Mouse (Mus musculus) hindbrain, embryonic 10.5 days (tissue): Measurements from ENCODE around the gene Fbxl20. TPM values are rescaled to one million over a fixed set of nuclear protein-coding genes. Genes with fewer than 3 reads are reported as not detected.

Experiments
- DNase-seq: peaks from one replicate; pipeline ENCODE4 v3.0.0-alpha.2; 2017; ENCODE audit warnings: low spot score
- H3K27ac ChIP-seq: fragments of 300-500 bp; sonication (generic); 2 replicates; pipeline ENCODE4 v1.5.1; 2016; ENCODE audit warnings: mild to moderate bottlenecking, moderate library complexity
- H3K27me3 ChIP-seq: fragments of 300-500 bp; sonication (generic); 2 replicates; pipeline ENCODE4 v1.6.1; 2016; ENCODE audit warnings: mild to moderate bottlenecking; ENCODE audit not compliant: poor library complexity, insufficient read depth, severe bottlenecking
- H3K36me3 ChIP-seq: fragments of 300-500 bp; sonication (generic); 2 replicates; pipeline ENCODE4 v1.6.1; 2016; ENCODE audit warnings: mild to moderate bottlenecking, moderate library complexity
- H3K4me1 ChIP-seq: fragments of 300-500 bp; sonication (generic); replicated peaks from 2 replicates; pipeline ENCODE4 v1.6.1; 2016; ENCODE audit warnings: mild to moderate bottlenecking
- H3K4me3 ChIP-seq: fragments of 300-500 bp; sonication (generic); 2 replicates; pipeline ENCODE4 v1.5.1; 2016; ENCODE audit warnings: mild to moderate bottlenecking, moderate library complexity
- H3K9me3 ChIP-seq: fragments of 300-500 bp; sonication (generic); 2 replicates; pipeline ENCODE4 v1.6.1; 2016; ENCODE audit warnings: mild to moderate bottlenecking, moderate library complexity
- WGBS: fragments of 180-500 bp; shearing (Covaris S2); methylation state at CpG from one replicate; pipeline ENCODE4 v1.1.7; 2016; 5-methylcytosine and 5-hydroxymethylcytosine counted together
- polyA plus RNA-seq: library from polyadenylated mRNA; unstranded; fragments of >200 nt; fragmentation: Nextera tagmentation; extraction: Ambion mirVana; gene quantifications from 2 replicates; pipeline ENCODE4 v1.2.1, GENCODE M21; 2016

Fbxl20 gene
- polyA plus RNA-seq, 1 experiment from 2014 or later = 23.8 TPM

DNA sequence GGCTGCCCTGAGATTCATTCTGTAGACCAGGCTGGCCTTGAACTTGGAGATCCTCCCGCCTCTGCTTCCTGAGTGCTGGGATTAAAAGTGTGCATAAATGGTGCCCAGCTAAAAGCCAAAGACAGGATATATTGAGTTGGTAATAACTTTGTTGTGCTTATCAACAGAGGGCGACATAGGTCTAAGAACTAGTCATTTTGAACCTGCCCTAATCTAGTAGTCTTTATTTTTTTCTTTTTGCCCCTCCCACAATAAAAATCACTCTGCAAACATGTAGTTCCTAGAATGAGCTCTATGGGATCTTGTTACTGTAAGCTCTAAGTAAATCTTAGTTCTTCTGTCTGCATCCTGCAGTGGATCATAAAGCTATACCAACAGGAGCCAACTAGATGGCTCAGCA lies 7.7 kb downstream of the Fbxl20 start:
- Histone ChIP-seq H3K27ac (no peak overlapping the region), H3K4me3 (no peak overlapping the region), H3K4me1 (peaks cover 4% of the 10 kb centered on the region), H3K9me3 (no peaks in the 10 kb centered on the region), H3K36me3 (peaks cover 15% of the 10 kb centered on the region), H3K27me3 (no peaks in the 10 kb centered on the region)
- 86% methylated on average over 2 of the region's 2 CpGs for WGBS
- no peak for DNase-seq

DNA sequence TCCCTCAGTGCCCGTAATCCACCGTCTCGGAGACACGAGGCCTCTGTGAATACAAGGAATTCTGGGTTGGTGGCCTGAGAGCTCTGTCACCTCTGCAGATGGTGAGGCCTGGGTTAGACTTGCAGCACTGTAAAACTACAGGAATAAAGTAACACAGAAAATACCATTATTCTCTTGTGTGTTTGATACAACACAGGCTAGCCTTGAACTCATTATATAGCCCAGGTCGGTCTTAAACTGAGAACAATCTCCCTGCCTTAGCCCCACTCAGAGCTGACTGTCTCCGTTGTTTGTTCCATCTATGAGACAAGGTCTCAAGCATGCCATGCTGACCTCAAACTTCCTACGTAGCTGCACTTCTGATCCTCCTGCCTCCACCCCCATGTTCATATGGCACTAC lies 11.3 kb downstream of the Fbxl20 start:
- H3K4me1 ChIP-seq = no peaks in the 10 kb centered on the region
- WGBS = 90% methylated on average over 7 of the region's 7 CpGs

DNA sequence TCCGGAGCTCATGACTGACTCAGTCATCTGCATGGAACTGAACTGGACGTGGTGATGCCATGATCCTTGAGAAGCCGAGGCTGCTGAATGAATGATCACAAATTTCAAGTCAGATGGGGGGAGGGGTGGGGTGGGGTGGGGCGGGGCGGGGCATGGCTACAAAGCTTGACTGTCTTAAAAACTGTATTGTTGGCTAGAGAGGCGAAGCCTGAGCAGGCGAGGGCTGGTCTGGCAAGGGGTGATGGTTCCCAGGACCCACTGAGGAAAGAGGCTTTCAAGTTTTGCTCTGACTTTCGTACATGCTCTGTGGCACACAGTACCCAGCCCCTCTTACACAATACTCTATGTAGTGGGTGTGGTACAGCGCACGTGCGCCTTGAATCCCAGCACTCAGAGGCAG lies 12.4 kb downstream of the Fbxl20 start:
- Histone ChIP-seq H3K27ac (no peak overlapping the region), H3K36me3 (peaks cover 15% of the 10 kb centered on the region), H3K27me3 (no peaks in the 10 kb centered on the region), H3K4me3 (no peak overlapping the region), H3K4me1 (no peaks in the 10 kb centered on the region), H3K9me3 (no peaks in the 10 kb centered on the region)
- WGBS = 90% methylated on average over 11 of the region's 11 CpGs
- DNase-seq = no peak

More for the DNA sequence above, 11.3 kb downstream of the Fbxl20 start:
- H3K36me3 ChIP-seq = peaks cover 15% of the 10 kb centered on the region
- no peak overlapping the region for H3K4me3 ChIP-seq
- no peak overlapping the region for H3K27ac ChIP-seq
- DNase-seq = no peak
- H3K9me3 ChIP-seq = no peaks in the 10 kb centered on the region
- no peaks in the 10 kb centered on the region for H3K27me3 ChIP-seq

DNA sequence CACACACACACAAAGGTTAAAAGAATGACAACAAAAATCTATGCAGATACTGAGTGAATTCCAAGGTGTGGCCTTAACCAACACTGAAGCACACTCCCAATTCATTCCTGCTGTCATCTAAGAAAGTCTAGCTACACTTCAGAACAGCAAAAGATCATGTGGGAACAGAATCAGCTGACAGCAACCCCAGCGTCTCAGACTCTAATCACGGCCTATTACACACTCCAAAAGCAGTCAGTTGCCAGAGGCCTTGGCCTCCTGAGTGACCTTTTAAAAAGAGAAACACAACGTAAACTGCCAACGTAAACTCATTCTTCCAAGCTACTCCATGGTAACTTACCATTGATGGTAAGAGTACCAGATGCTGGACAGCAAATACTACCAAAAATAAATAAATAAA lies 15.3 kb downstream of the Fbxl20 start:
- no peak overlapping the region for H3K27ac ChIP-seq
- no peaks in the 10 kb centered on the region for H3K9me3 ChIP-seq
- peaks cover 6% of the 10 kb centered on the region; the same call in 1 of the 2 replicates for H3K36me3 ChIP-seq
- 76% methylated on average over 4 of the region's 4 CpGs for WGBS
- no peak overlapping the region for H3K4me3 ChIP-seq
- no peak for DNase-seq
- no peaks in the 10 kb centered on the region for H3K27me3 ChIP-seq
- H3K4me1 ChIP-seq = peaks cover 4% of the 10 kb centered on the region; the same call in 1 of the 2 replicates

DNA sequence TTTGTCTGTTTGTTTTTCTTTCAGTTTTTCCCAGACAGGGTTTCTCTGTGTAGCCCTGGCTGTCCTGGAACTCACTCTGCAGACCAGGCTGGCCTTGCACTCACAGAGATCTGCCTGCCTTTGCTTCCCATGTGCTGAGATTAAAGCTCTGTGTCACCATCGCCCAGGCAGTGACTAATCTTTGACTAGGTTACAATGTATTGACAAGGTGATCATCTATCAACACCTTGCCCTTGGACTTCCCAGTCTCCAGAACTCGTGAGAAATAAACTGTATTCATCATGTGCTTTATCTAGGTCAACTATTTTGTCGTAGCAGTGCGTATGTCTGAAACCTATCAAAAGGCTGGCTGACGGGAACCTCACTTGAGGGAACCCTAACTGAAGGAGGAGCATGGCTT lies 26.8 kb downstream of the Fbxl20 start:
- Histone ChIP-seq H3K36me3 (peaks cover 76% of the 10 kb centered on the region), H3K4me3 (no peak overlapping the region), H3K27me3 (no peaks in the 10 kb centered on the region), H3K4me1 (no peaks in the 10 kb centered on the region), H3K9me3 (no peaks in the 10 kb centered on the region), H3K27ac (no peak overlapping the region)
- 92% methylated on average over 5 of the region's 5 CpGs for whole genome bisulfite sequencing
- no peak for DNase-seq

DNA sequence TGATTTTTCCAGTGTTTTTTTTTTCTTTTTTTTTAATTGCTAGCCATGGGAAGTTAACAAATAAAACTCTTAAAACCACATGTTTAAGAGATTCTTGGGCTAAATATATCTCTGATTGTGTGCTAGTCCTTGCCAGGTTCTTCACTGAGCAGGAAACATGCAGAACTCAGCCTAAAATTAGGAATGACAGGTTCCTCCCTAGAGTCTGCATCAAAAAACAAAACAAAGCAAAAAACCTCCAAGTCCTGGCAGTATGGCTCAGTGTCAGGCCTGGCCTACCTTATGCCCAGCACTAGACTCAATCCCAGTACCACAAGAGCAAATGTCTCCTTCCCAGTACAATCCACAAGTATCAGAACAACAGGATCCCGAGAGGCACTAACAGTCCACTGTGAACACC lies 35.8 kb downstream of the Fbxl20 start:
- H3K27ac ChIP-seq = no peak overlapping the region
- H3K9me3 ChIP-seq = no peaks in the 10 kb centered on the region
- WGBS = 88% methylated on average over 1 of the region's 1 CpGs
- DNase-seq = no peak
- peaks cover 65% of the 10 kb centered on the region for H3K36me3 ChIP-seq
- H3K4me1 ChIP-seq = no peaks in the 10 kb centered on the region
- no peaks in the 10 kb centered on the region for H3K27me3 ChIP-seq
- H3K4me3 ChIP-seq = no peak overlapping the region

DNA sequence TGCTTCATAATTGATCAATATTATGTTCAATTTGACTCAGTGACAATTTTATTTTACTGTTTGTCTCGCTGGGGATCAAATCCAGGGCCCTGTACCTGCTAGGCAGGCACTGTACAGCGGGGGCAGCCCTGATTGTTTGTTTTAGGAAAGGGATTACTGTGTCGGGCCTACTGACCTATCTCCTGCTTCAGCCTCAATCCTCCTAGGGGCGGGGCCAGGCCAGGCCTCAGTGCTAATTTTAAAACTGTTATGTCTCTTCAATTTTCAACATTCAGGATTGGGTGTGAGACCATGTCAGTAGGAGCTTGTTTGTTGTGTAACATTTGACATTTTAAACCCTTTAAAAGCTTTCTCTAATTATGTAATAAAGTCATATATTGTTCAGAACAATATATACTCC lies 36.7 kb downstream of the Fbxl20 start:
- no peak for DNase-seq
- Histone ChIP-seq H3K36me3 (peaks cover 66% of the 10 kb centered on the region), H3K27me3 (no peaks in the 10 kb centered on the region), H3K27ac (no peak overlapping the region), H3K4me3 (no peak overlapping the region), H3K9me3 (no peaks in the 10 kb centered on the region), H3K4me1 (no peaks in the 10 kb centered on the region)
- WGBS = 69% methylated on average over 4 of the region's 4 CpGs

DNA sequence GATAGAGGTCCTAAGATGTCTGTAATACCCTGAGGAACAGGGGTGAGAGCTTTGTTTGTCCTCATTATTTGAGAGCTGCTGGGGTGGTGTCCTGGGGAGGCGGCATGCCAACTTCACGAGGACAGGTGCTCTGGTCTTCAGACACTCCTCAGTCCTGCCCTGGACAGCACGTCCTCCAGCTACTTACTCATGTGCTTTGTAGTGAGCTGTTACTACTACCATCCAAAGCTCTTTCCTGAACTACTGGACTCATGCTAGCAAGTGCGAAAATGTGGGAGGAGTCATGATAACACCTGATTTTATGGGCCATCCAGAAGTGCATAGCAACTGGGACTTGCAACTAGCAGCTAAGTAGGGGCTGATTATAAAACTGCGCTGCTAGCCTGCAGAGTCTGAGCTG lies 40.5 kb downstream of the Fbxl20 start:
- WGBS = 90% methylated on average over 5 of the region's 5 CpGs
- no peaks in the 10 kb centered on the region for H3K9me3 ChIP-seq
- no peaks in the 10 kb centered on the region for H3K4me1 ChIP-seq
- H3K27me3 ChIP-seq = no peaks in the 10 kb centered on the region
- no peak overlapping the region for H3K27ac ChIP-seq
- peaks cover 83% of the 10 kb centered on the region for H3K36me3 ChIP-seq
- no peak for DNase-seq
- H3K4me3 ChIP-seq = no peak overlapping the region

DNA sequence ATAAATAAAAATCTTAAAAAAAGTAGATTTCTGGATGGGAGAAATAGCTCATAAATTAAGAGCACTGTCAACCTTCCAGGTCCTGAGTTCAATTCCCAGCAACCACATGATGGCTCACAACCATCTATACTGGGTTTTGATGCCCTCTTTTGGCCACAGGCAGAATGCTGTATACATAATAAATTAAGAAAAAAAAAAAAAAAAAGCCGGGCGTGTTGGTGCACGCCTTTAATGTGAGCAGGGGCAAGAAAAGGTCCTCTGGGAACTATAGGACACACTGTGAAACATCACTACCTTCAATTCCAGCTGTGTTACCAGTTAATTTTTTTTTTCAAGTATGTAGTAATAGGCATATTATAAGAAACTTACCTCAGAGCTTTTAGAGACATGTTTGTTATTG lies 48.9 kb downstream of the Fbxl20 start:
- H3K27ac ChIP-seq = no peak overlapping the region
- 97% methylated on average over 3 of the region's 3 CpGs for WGBS
- no peak for DNase-seq
- H3K36me3 ChIP-seq = peaks cover 94% of the 10 kb centered on the region
- H3K27me3 ChIP-seq = no peaks in the 10 kb centered on the region
- H3K4me3 ChIP-seq = no peak overlapping the region
- no peaks in the 10 kb centered on the region for H3K4me1 ChIP-seq
- H3K9me3 ChIP-seq = no peaks in the 10 kb centered on the region

DNA sequence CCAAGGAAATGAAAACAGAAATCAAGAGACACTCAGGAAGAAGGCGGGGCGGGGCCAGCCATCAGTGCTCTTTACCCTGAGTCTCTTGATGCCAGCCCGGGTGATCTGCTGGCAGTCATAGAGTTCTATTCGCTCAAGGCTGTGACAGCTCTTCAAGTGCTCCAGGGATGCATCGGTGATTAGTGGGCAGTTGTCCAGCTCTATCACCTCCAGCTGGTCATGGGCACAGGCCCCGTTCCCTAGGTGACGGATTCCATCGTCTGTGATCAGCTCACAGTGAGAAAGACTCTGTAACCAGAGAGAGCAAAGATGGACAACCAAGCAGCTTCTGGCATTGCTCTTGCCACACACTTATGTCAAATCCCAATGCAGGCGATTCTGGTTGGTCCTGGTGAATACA lies 59.6 kb downstream of the Fbxl20 start:
- Histone ChIP-seq H3K4me1 (peaks cover 5% of the 10 kb centered on the region), H3K9me3 (no peaks in the 10 kb centered on the region), H3K27me3 (no peaks in the 10 kb centered on the region), H3K36me3 (peaks cover 83% of the 10 kb centered on the region), H3K27ac (no peak overlapping the region), H3K4me3 (no peak overlapping the region)
- WGBS = 93% methylated on average over 9 of the region's 9 CpGs
- no peak for DNase-seq

DNA sequence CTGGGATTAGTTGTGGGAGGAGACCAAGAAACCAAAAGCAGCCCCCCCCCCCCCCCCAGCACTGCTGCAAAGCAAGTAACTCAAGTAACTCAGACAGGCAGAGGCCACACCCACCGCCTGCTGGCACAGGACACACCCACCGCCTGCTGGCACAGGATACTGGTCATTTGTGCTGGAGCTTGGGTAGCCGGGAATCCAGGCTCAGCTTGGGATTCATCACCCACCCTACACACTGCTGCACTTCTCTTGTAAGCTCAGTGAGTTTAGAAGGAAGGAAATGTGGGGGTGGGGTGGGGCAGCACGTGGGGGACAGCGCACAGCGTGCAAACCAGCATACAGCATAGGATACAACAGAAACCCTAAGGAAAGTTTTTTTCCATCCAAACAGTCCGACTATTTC lies 62.0 kb downstream of the Fbxl20 start:
- peak; percentile 20 for DNase-seq
- Histone ChIP-seq H3K4me1 (peaks cover 5% of the 10 kb centered on the region), H3K9me3 (no peaks in the 10 kb centered on the region), H3K27me3 (no peaks in the 10 kb centered on the region), H3K4me3 (no peak overlapping the region), H3K27ac (no peak overlapping the region), H3K36me3 (peaks cover 67% of the 10 kb centered on the region)
- 50% methylated on average over 7 of the region's 7 CpGs for WGBS

DNA sequence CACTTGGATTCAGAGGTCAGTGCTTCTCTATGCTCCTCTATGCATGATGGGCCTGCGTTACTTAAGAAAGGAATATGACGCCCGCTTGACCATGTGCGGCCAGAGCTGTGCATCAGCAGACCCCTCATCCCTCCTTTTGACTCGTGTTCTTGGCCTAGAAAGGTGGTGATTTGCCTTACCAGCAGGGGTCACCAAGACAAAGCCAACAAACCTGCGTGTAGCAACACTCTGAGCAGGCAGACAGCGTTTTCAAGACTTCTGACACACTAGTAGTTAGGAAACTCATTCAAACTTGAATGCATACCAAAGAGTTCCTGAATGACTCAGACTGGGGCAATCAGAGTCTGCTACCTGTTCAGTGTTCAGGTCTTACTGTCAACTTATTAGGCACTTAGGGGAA lies 63.6 kb downstream of the Fbxl20 start:
- H3K36me3 ChIP-seq = peaks cover 63% of the 10 kb centered on the region
- H3K4me3 ChIP-seq = no peak overlapping the region
- no peak overlapping the region for H3K27ac ChIP-seq
- no peaks in the 10 kb centered on the region for H3K9me3 ChIP-seq
- no peak for DNase-seq
- no peaks in the 10 kb centered on the region for H3K27me3 ChIP-seq
- 73% methylated on average over 7 of the region's 7 CpGs for WGBS
- H3K4me1 ChIP-seq = peaks cover 5% of the 10 kb centered on the region

DNA sequence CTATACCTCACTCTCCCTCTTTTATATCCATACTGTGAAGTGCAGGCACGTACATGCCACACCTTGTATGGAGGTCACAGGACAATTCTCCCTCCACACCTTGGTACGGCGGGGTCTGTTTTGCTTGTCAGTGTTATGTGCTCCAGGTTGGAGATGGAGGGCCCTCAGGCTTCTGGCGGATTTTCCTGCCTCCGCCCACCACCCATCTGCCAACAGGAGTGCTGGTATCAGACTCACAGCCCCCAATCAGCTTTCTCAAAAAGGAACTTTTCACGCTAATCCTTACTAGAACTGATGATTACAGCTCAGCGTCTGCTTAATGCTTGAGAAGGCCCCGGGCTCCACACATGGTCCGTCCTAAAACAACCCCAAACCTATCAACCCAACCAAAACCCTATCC lies 64.1 kb downstream of the Fbxl20 start:
- H3K36me3 ChIP-seq = peaks cover 62% of the 10 kb centered on the region

DNA sequence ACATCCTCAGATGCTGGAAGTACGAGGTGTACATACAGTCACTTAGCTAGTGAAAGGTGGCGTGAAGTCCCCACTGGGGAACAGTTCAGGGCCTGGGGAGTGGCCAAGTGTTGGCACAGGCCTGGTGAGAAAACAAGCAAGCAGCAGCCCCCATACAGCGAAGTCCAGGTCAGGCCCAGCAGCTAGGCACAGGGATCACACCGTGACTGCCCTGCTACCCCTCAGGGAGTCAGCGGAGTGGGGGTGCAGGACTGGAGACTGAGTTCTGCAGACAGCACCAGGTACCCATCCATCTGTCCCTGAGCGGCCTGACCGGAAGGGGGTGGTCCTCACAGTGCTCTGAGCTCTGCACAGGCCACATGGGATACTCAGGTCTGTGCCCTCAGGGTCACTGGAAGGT lies 67.5 kb downstream of the Fbxl20 start:
- WGBS = 90% methylated on average over 7 of the region's 7 CpGs
- Histone ChIP-seq H3K9me3 (no peaks in the 10 kb centered on the region), H3K27me3 (no peaks in the 10 kb centered on the region), H3K36me3 (peaks cover 29% of the 10 kb centered on the region), H3K4me3 (no peak overlapping the region), H3K27ac (no peak overlapping the region), H3K4me1 (no peaks in the 10 kb centered on the region)
- no peak for DNase-seq

More for the DNA sequence above, 64.1 kb downstream of the Fbxl20 start:
- no peak for DNase-seq
- peaks cover 5% of the 10 kb centered on the region for H3K4me1 ChIP-seq
- WGBS = 95% methylated on average over 9 of the region's 9 CpGs
- no peak overlapping the region for H3K27ac ChIP-seq
- no peak overlapping the region for H3K4me3 ChIP-seq
- no peaks in the 10 kb centered on the region for H3K9me3 ChIP-seq
- no peaks in the 10 kb centered on the region for H3K27me3 ChIP-seq
